In genomic region chr11:96091073-96091472, GRCm38 (mm10) we compare ENCODE assay signal across 12 mouse cellular contexts. TPM values are rescaled to one million over a fixed set of nuclear protein-coding genes. Genes with fewer than 3 reads are reported as not detected.
DNase-seq lines count a peak whose midpoint lies in the region; ATAC-seq and TF ChIP-seq lines count a peak whose summit lies in the region.
"Had no signal": no experiment of that assay in that cellular context is flagged by ENCODE, and none has a peak within 500 bp of the region (broad histone marks: within the 10 kb centered on the region; RNA-seq: fewer than 3 reads in every experiment).

No protein-coding gene starts in this region.

- peak; percentile 22 to 40 for DNase-seq in adrenal gland, postnatal 36 days
- no peak for DNase-seq in adrenal gland, adult 18-20 months (ENCODE audit: low spot score in 2 of 2)
- peak in 1 of 3 experiments; percentile 13 for DNase-seq in liver, embryonic 14.5 days (ENCODE audit: low read depth in 3 of 3, low spot score in 3 of 3)
- no peak for DNase-seq in liver, embryonic 11.5 days (ENCODE audit: low spot score)
- peak; percentile 69 for DNase-seq in ES-CJ7 (ENCODE audit: low read depth, low spot score)
- DNase-seq in kidney, postnatal 36 days: peak; percentile 43 to 61
- no peak for DNase-seq in left cerebral cortex, postnatal 4 days
- no peak for DNase-seq in cerebellum, adult 9-11 months
- DNase-seq: heart, adult 18-20 months had no signal

- TF ChIP-seq CTCF in liver, embryonic 14.5 days (IDR thresholded peaks at IDR 0.05; ENCODE audit: low read depth): peak; percentile 56

- H3K9ac ChIP-seq in liver, embryonic 14.5 days (replicated peaks): no peak overlapping the region
- H3K9ac ChIP-seq in liver, embryonic 11.5 days (ENCODE audit: low read depth, low read length): no peak overlapping the region
- H3K9ac ChIP-seq: midbrain, embryonic 12.5 days had no signal

- no peak overlapping the region for H3K27ac ChIP-seq in liver, embryonic 14.5 days
- no peak overlapping the region for H3K27ac ChIP-seq in liver, embryonic 11.5 days (ENCODE audit: low read depth, low read length)
- H3K27ac ChIP-seq: midbrain, embryonic 12.5 days had no signal

- no peak overlapping the region for H3K4me3 ChIP-seq in liver, embryonic 14.5 days (ENCODE audit: insufficient read depth in 1 of 2, low read depth in 2 of 2, low read length in 2 of 2)
- H3K4me3 ChIP-seq in liver, embryonic 11.5 days (ENCODE audit: low read depth, low read length): no peak overlapping the region
- H3K4me3 ChIP-seq: midbrain, embryonic 12.5 days had no signal

- 28% methylated on average over 2 of the region's 2 CpGs for WGBS in liver, embryonic 14.5 days (ENCODE audit: insufficient replicate concordance)
- WGBS in liver, embryonic 11.5 days: 59% methylated on average over 2 of the region's 2 CpGs

- H3K36me3 ChIP-seq in liver, embryonic 14.5 days (replicated peaks; ENCODE audit: control insufficient read depth, insufficient read depth, low read depth): no peaks in the 10 kb centered on the region
- H3K36me3 ChIP-seq in liver, embryonic 11.5 days (ENCODE audit: control insufficient read depth, insufficient read depth, low read length): no peaks in the 10 kb centered on the region
- H3K36me3 ChIP-seq: midbrain, embryonic 12.5 days had no signal

- no peaks in the 10 kb centered on the region for H3K9me3 ChIP-seq in liver, embryonic 14.5 days (ENCODE audit: control insufficient read depth, low read length)
- H3K9me3 ChIP-seq in liver, embryonic 11.5 days (ENCODE audit: control insufficient read depth, low read length): no peaks in the 10 kb centered on the region

- H3K4me2 ChIP-seq in liver, embryonic 14.5 days (ENCODE audit: low read depth): no peak overlapping the region
- H3K4me2 ChIP-seq in liver, embryonic 11.5 days: no peak overlapping the region
- H3K4me2 ChIP-seq: midbrain, embryonic 12.5 days had no signal

- no peak for ATAC-seq in liver, embryonic 14.5 days (ENCODE audit: insufficient read depth)
- ATAC-seq in liver, embryonic 11.5 days (replicated peaks; ENCODE audit: low FRiP score): no peak

- no peaks in the 10 kb centered on the region for H3K4me1 ChIP-seq in liver, embryonic 14.5 days (replicated peaks; ENCODE audit: control insufficient read depth in 2 of 2, insufficient read depth in 2 of 2, low read length in 1 of 2)
- H3K4me1 ChIP-seq in liver, embryonic 11.5 days (replicated peaks; ENCODE audit: control insufficient read depth, insufficient read depth, low read length): no peaks in the 10 kb centered on the region
- H3K4me1 ChIP-seq: midbrain, embryonic 12.5 days had no signal

- no peak for TF ChIP-seq EP300 in liver, embryonic 14.5 days (IDR thresholded peaks at IDR 0.05; ENCODE audit: low read depth)

- intact Hi-C loops in left cerebral cortex, postnatal 4 days (cut with DNase I): loop anchor here (5.0 kb wide), 1 partner anchor 36 kb away; no protein-coding TSS in a partner anchor

- H3K27me3 ChIP-seq in liver, embryonic 14.5 days (ENCODE audit: control insufficient read depth, insufficient read depth, low read length): no peaks in the 10 kb centered on the region
- no peaks in the 10 kb centered on the region for H3K27me3 ChIP-seq in liver, embryonic 11.5 days (replicated peaks; ENCODE audit: control insufficient read depth, insufficient read depth, low read length)
- H3K27me3 ChIP-seq: midbrain, embryonic 12.5 days had no signal

RNA-seq across cellular contexts. Expression of gene Atp5g1, which starts 15.6 kb away (rescaled TPM):
- 100 to 1,000 TPM; 268 to 316 TPM for total RNA-seq in adrenal gland, postnatal 36 days (2021)
- total RNA-seq in adrenal gland, adult 18-20 months (2021): 100 to 1,000 TPM; 228 to 281 TPM
- polyA plus RNA-seq in liver, embryonic 14.5 days (2012; rRNA removed): 213 and 233 TPM in 2 replicates
- polyA plus RNA-seq in liver, embryonic 14.5 days (2014; fragmentation: Nextera tagmentation; extraction: Ambion mirVana): 650 and 693 TPM in 2 replicates
- polyA plus RNA-seq in liver, embryonic 11.5 days (2014; fragmentation: Nextera tagmentation; extraction: Ambion mirVana): 943 and 994 TPM in 2 replicates
- total RNA-seq in left cerebral cortex, postnatal 4 days (2021): 100 to 1,000 TPM; 349 to 390 TPM

RNA-seq across cellular contexts. Expression of gene Calcoco2, which starts 20.7 kb away (rescaled TPM):
- not detected for total RNA-seq in adrenal gland, postnatal 36 days (2021)
- not detected for total RNA-seq in adrenal gland, adult 18-20 months (2021)
- not detected in 2 replicates for polyA plus RNA-seq in liver, embryonic 14.5 days (2012; rRNA removed)
- not detected in 2 replicates for polyA plus RNA-seq in liver, embryonic 14.5 days (2014; fragmentation: Nextera tagmentation; extraction: Ambion mirVana)
- not detected in 2 replicates for polyA plus RNA-seq in liver, embryonic 11.5 days (2014; fragmentation: Nextera tagmentation; extraction: Ambion mirVana)
- not detected for total RNA-seq in left cerebral cortex, postnatal 4 days (2021)
- total RNA-seq: heart, adult 18-20 months had no signal
- polyA plus RNA-seq: large intestine, adult 2 months; midbrain, embryonic 12.5 days; small intestine, adult 2 months had no signal

RNA-seq across cellular contexts. Expression of gene Ube2z, which starts 25.9 kb away (rescaled TPM):
- total RNA-seq in adrenal gland, postnatal 36 days (2021): 10 to 100 TPM; 53.4 to 56.4 TPM
- 10 to 100 TPM; 49.3 to 57.7 TPM for total RNA-seq in adrenal gland, adult 18-20 months (2021)
- 11.8 and 15.7 TPM in 2 replicates for polyA plus RNA-seq in liver, embryonic 14.5 days (2012; rRNA removed)
- polyA plus RNA-seq in liver, embryonic 14.5 days (2014; fragmentation: Nextera tagmentation; extraction: Ambion mirVana): 10.7 and 11.5 TPM in 2 replicates
- polyA plus RNA-seq in liver, embryonic 11.5 days (2014; fragmentation: Nextera tagmentation; extraction: Ambion mirVana): 26.7 and 27.1 TPM in 2 replicates
- 10 to 100 TPM; 68.1 to 72.8 TPM for total RNA-seq in left cerebral cortex, postnatal 4 days (2021)

RNA-seq across cellular contexts. Expression of gene Ttll6, which starts 42.5 kb away (rescaled TPM):
- total RNA-seq in adrenal gland, postnatal 36 days (2021): not detected
- not detected for total RNA-seq in adrenal gland, adult 18-20 months (2021)
- 0.05 TPM in 1 of 2 replicates, not detected in the other for polyA plus RNA-seq in liver, embryonic 14.5 days (2012; rRNA removed)
- not detected in 2 replicates for polyA plus RNA-seq in liver, embryonic 14.5 days (2014; fragmentation: Nextera tagmentation; extraction: Ambion mirVana)
- polyA plus RNA-seq in liver, embryonic 11.5 days (2014; fragmentation: Nextera tagmentation; extraction: Ambion mirVana): not detected in 2 replicates
- total RNA-seq in left cerebral cortex, postnatal 4 days (2021): under 1 TPM; 0.28 to 0.32 TPM
- total RNA-seq: heart, adult 18-20 months had no signal
- polyA plus RNA-seq: midbrain, embryonic 12.5 days; small intestine, adult 2 months had no signal

RNA-seq across cellular contexts. Expression of gene Snf8, which starts 56.4 kb away (rescaled TPM):
- 10 to 100 TPM; 85.8 to 89.6 TPM for total RNA-seq in adrenal gland, postnatal 36 days (2021)
- total RNA-seq in adrenal gland, adult 18-20 months (2021): 10 to 100 TPM; 81.1 to 87.0 TPM
- polyA plus RNA-seq in liver, embryonic 14.5 days (2012; rRNA removed): 18.5 and 28.2 TPM in 2 replicates
- 28.9 and 30.0 TPM in 2 replicates for polyA plus RNA-seq in liver, embryonic 14.5 days (2014; fragmentation: Nextera tagmentation; extraction: Ambion mirVana)
- polyA plus RNA-seq in liver, embryonic 11.5 days (2014; fragmentation: Nextera tagmentation; extraction: Ambion mirVana): 48.8 and 50.0 TPM in 2 replicates
- 10 to 100 TPM; 88.0 to 94.0 TPM for total RNA-seq in left cerebral cortex, postnatal 4 days (2021)

Comparison
In these comparisons a context has a peak if more than half of its experiments do, and no peak if none do; other contexts are left out.
1. DNase-seq: peak in adrenal gland, postnatal 36 days (2 of 2), ES-CJ7 (single experiment) and kidney, postnatal 36 days (2 of 2); none in adrenal gland, adult 18-20 months (0 of 2), liver, embryonic 11.5 days (single experiment), left cerebral cortex, postnatal 4 days (single experiment) and cerebellum, adult 9-11 months (single experiment).